Mouse (Mus musculus) WW6 (cell line): ENCODE results near the gene Ap1s1.

Source experiments
- DNase-seq: peaks from one replicate; pipeline ENCODE4 v3.0.0-alpha.2; 2013; ENCODE audit warnings: low read depth, low spot score

Gene Ap1s1

DNA sequence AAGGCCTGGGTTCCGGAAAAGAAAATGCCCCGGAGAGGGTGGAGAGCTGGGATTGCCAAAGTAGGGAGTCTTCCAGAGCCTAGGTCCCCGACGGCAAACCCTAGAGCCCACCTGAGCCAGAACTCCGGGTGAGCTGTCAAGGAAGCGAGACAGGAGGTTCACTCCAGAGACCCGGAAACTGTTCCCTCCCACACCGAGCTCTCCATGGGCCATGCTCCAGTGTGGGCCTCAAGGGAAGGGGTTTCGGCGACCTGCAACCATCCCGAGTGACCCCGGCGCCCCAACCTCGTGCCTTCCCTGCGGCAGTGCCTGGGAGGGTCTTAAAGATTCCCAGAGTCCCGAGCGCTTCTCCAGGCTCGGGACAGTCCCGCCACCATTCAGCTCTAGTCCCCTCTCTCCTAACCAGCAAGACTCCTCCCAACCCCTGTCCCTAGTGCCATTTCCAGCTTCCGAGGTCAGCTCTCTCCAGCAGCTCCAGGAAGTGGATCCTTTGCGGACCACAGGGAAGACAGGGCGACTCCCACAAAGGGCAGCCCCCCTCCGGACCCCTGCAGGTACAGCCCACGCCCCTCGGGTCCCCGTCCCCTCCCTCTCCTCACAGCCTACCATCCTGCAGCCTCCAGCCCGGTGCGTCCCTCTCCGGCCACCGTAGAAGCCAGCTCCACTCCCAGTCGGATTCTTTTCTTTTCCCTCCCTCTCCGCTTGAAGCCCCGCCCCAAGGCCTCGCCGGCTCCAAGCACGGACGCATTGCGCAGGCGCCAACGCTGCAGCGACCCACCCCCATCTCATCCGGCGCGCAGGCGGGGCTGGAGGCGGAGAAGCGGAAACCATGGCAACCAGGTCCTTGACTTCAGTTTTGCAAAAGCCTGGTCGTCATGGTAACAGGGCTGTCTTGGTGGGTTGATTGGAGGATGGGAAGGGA is at the start of gene Ap1s1:
Gene Ap1s1, minus strand, starts transcription at position 734 of the 922 bp plus-strand sequence.
- DNase-seq = peak; percentile 99

DNA sequence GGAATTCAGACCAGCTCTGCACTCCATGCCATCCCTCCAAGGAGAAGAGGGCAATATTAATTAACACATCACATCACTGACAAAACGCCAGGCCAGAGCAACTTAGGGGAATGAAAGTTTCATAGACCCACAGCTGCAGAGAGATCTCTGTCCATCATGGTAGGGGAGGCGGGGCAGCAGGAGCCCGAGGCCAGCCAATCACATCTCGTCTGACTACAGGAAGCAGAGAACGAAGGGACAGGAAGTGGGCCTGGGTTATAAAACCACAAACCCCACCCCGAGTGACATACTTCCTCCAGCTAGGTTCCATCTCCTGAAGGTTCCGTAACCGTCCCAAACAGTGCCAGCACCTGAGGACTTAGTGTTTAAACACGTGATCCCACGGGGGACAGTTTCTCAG is 49.2 kb upstream of the Ap1s1 start:
- no peak for DNase-seq

DNA sequence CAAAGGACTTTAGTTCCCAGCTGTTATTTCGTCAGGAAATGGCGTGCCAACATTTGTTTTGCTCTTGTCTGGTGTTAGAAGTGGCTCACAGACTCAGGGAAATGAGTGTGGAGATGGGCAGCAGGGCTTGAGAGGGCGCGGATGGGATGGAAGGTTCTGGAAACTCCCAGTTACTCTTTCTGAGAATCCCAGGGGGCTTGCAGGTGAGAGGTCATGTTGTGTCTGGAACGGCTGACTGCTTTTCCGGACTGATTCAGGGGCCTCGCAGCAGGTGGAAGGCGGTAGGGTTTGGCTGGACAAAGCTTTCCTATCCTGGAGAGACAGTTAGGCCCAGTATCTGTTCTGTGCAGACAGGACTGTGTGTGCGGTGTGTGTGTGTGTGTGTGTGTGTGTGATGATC is 47.8 kb upstream of the Ap1s1 start:
- DNase-seq = no peak

DNA sequence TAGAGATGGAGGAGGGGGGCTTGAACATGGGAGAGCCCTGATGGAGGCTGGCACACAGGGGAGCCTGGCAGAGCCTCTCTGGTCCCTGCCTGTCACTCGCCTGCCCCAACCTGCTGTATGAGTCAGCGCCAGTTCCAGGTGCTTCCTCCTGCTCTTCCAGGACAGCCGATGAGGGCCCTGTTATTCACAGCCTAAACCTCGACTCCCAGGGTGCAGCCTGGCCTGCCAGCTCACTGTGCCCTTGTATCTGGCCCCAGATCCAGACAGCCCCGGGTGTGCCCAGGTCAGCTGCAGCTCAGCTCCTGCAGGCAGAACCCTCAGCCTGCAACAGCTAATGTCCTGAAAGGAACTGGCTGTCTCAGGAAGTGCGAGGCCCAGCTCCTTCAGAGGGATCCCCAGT is 45.6 kb upstream of the Ap1s1 start:
- DNase-seq = no peak

DNA sequence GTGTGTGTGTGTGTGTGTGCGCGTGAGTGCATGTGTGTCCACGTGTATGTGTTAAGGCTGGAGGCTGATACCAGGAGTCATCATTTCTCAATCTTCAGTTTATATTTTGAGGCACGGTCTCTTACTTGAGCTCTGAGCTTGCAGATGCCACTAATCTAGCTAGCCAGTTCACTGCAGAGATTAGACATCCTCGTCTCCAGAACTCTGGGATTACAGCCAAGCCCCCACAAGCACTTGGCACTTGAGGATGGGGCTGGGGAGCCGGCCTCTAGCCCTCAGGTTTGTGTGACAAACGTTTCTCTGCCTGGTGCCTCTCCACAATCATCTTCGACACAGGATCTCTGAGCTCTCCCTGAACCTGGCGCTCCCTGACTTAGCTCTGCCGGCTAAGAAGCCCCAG is 44.9 kb upstream of the Ap1s1 start:
- no peak for DNase-seq

DNA sequence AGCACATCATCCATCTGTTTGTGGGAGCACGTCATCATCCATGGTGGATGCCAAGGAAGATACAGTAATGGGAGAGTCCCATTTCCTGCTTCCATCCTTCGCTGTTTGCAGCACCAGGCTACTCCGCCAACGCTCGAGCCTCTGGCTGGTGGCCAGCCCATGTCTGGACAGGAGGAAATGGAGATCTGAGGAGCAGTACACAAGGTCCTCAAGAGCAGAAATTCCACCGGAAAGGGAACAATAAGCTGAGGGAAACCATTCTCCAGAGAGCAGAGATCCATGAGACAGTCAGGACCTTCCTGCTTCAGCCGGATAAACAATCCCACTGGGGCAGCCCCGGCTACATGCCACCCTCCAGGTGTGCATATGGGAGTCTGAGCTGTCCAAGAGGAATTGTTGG is 41.5 kb upstream of the Ap1s1 start:
- DNase-seq = no peak

GRCm38 (mm10) chr5:137085731-137086130 is 39.8 kb upstream of the Ap1s1 start:
- no peak for DNase-seq

GRCm38 (mm10) chr5:137085021-137085420 is 39.1 kb upstream of the Ap1s1 start:
- DNase-seq = no peak

- DNase-seq = no peak
These were observed 37.1 kb upstream of the Ap1s1 start for GRCm38 (mm10) chr5:137083051-137083450.

DNA sequence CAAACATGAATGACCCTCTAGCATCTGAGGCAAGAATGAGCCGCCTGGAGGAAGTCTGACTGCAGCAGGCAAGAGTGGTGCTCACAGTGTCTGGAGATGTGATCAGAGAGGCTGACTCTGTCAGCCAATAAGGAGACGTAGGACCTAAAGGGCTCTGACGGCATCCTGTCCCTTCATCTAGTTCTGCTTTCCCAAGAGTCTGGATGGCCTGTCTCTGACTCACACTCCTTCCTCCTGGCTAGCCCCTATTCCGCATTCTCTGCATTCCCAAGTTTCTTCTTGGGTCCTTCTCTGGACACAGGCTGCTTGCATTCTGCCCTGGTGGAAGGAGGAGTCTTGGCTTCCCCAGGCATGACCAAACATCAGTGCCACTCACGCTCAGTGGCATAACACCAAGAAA is 33.9 kb upstream of the Ap1s1 start:
- DNase-seq = no peak

GRCm38 (mm10) chr5:137078616-137079015 is 32.7 kb upstream of the Ap1s1 start:
- no peak for DNase-seq

DNA sequence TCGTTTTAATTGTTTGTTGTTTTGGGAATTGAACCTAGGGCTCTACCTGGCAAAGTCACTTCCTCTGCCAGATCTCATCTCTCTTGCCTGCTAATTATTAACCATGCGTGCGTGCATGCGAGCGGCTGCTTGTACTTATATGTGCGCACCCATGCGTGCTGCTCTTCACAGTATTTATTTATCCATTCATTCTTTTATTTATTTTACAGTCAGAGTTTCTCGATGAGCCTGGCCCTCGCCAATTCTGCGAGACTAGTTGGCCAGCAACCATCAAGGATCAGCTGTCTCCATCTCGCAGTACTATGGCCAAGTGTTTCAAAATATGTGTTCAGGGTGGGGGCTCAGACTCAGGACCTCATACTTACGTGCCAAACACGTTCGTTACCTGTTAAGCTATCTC is 32.1 kb upstream of the Ap1s1 start:
- DNase-seq = no peak

DNA sequence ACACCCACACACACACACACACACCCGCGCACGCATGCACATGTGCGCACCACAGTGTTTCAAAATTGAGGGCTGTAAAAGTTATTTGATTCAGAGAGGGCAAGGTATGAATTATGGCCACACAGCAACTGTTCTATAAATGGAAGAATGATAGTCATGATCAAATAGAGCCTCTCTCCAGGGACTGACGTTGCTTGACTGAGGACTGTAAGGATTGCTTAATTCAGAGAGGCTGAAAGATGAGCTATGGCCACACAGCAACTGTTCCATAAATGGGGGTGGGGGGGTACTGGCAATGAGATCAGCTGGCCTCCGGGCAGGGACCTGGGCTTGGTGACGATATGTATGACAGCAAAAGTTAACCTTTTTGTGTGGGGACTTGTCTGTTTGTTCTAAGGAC is 31.3 kb upstream of the Ap1s1 start:
- DNase-seq = no peak

DNA sequence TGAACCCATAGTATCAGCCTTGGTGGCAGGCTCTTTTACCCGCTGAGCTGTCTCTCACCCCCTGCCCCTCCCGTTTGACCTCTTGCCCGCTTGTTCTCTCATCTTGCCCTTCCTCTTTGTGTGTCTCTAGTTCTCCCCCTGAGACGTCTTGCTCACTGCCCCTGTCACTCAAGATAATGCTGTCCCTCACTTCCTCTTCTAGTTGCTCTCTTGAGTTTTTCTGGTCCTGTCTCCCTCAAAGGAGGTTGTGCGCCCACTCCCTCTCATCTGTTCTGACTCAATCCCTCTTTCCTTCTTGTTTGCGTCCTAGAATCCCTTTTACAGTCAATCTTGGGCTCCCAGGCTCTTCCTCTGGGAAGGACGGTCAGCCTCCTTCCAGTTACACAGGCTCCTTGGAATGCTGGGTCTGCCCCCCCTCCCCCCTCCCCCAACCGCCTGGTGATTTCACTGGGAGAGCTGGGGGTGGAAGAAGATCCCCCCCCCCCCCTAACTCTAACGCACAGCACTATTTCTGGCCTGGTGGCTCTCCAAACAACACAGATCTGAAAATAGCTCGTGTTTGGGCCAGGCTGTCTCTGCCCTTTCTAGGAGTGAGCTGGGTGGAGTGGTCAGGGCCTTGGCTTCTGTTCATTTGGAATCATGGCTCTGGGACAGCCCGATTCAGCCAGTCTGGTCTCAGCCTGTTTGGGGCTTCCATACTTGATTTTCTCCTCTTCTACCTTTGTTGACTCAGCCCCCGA is 30.4 kb upstream of the Ap1s1 start:
- DNase-seq = no peak

DNA sequence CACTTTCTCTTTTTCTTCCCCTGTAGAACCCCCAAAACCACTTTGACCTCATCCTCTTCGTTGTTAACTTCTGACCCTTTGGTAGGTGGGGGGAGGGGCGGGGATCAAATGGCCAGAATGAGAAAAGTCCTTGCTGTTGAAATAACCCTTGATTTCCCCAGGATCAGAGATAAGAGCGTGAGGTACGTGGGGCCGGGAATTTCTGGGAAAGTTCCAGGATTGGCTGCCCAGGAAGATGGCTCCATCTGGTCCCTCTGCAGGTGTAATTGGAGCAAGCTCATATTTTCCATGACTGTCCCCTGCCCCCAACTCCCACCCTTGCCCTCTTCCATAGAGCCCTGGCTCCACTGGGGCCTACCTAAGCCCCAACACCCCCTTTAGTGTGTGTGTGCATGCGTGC is 29.8 kb upstream of the Ap1s1 start:
- DNase-seq = no peak

- DNase-seq = no peak
These were observed 28.3 kb upstream of the Ap1s1 start for GRCm38 (mm10) chr5:137074191-137074651.

DNA sequence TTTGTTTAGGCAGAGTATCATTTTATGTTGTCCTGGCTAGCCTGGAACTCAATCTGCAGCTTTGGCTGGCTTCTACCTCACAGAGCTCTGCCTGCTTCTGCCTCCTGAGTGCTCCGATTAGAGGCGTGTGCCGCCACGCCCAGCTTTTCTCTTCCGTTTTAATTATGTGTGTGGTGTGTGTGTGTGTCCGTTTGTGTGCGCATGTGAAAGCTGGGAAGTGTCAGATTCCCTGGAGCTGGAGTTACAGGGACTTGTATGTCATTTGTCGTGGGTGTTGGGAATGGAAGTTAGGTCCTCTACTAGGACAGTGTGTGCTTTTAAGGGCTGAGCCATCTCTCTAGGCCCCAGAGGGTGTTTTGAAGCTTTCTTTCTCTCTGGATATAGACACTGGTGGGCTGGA is 27.2 kb upstream of the Ap1s1 start:
- no peak for DNase-seq

DNA sequence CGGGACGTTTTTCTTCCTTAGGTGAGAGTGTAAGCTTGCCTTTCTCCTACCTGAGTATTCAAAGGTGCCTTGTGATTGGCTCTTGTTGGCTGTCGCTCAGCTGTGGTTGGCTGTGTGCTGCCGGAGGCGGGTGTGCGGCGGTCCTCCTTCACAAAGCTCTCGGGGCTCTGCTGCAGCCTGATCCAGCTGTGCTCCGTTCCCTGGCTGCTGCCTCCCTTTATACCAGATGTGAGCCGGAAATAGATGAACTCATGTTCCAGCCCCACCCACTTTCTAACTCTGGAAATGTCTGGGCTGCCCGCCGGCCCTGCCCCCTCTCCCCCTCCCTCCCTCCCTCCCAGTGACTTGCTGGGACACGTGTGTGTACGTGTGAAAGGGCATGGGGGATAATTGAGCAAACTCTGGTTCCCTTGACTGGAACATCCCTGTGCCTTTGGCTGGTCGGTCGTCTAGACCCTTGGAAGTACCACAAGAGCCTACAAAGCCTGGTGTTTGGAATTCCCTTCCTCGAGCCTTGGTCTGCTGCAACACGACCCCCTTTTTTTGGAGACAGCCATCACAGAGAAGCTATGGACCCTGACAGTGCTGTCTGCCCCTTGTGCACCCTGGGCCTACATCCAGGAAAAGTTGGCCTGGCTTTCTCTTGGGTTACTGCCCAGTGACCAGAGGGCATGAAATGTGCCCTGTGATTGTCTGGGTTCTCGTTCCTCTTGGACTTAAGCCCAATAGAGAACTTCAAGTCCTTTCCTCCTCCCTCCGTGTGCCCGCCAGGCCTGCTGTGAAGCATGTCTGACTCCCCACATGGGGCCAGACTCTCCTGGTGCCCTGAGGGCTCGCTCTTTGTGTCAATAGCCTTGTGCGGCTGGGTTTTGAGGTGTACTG is 26.4 kb upstream of the Ap1s1 start, which contains the start of gene Serpine1:
Gene Serpine1, minus strand, starts transcription at position 190 of the 882 bp plus-strand sequence.
- peak; percentile 67 for DNase-seq

GRCm38 (mm10) chr5:137070881-137071605 is 25.1 kb upstream of the Ap1s1 start:
- DNase-seq = no peak

DNA sequence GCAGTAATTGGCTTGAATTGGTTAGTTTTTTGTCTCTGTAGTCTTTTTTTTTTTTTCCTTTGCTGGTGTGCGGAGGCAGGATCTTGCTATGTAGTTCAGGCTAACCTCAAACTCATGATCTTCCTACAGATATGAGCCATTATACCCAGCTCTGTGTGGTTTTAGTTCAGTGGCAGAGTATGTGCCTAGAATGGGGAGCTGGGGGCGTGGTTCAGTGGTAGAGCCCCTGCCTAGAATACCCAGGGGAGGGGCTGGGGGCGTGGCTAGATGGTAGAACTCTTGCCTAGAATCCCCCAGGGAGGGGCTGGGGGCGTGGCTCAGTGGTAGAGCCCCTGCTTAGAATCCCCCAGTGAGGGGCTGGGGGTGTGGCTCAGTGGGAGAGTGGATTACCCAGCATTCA is 22.8 kb upstream of the Ap1s1 start:
- no peak for DNase-seq

DNA sequence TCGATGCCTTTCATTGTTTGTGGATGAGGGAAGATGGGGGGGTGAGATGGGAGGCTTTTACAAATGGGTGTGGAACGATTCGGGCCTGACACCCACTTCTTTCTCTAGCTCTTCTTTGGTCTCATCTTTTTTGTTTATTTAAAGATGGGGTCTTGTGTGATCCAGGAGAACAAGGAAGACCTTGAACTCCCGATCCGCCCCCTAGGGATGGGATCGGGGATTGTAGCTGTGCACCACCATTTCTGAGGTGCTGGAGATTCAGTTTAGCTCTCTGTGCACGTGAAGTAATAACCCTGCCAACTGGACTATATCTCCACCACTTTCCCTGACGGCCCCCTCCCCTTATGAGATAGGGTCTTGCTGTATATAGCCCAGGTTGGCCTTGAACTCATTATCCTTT is 20.0 kb upstream of the Ap1s1 start:
- DNase-seq = no peak
